Comparison of ENCODE assay signal across 10 mouse cellular contexts in the genomic region with DNA sequence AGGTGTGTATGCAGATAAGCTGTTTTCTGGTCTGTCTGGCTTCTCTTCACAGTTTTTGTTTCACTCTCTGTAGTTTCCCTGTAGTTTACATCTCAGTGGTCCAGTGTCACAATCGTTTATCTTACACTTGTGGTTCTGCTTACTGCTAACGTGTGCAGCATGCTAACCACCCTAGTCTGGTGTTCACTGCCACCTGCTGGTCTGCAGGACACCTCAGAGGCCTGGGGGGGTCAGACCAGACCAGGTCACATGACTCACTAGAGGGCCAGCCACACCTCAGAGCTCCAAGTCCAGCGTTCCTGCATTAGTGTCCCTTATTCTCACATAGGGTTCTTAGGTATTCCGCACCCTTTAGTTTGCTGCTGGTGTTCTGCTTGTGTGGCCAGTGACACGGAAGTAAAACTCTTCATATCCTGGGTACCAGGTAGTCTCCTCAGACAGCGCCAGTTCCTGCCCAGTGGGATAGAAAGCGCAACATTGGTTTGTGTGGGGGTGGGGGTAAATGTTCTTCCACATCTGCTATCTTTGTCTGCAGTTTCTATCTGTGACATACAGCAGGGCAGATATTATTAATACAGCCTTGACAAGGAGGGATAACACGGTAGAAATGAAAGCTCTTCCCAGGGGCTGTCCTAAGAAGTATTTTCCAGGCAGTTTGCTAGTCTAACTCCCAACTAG. TPM values are rescaled to one million over a fixed set of nuclear protein-coding genes. Genes with fewer than 3 reads are reported as not detected.
A peak's percentile ranks its signal among the peaks of the same experiment; 100 is the strongest.
DNase-seq lines count a peak whose midpoint lies in the region; ATAC-seq and TF ChIP-seq lines count a peak whose summit lies in the region.
"Had no signal": no experiment of that assay in that cellular context is flagged by ENCODE, and none has a peak within 500 bp of the region (broad histone marks: within the 10 kb centered on the region; RNA-seq: fewer than 3 reads in every experiment).

No protein-coding gene starts in this region.

- TF ChIP-seq POLR2A in embryonic fibroblast, embryonic 13.5 days (IDR thresholded peaks at IDR 0.05; ENCODE audit: low read depth, low read length) = no peak

- H3K9ac ChIP-seq in liver, embryonic 14.5 days (replicated peaks) = no peak overlapping the region; the same call in 1 of the 2 replicates
- H3K9ac ChIP-seq: embryonic facial prominence, embryonic 12.5 days; lung, embryonic 15.5 days had no signal

- H3K4me2 ChIP-seq in liver, embryonic 14.5 days (ENCODE audit: low read depth) = 0 out of 2 replicates have a peak overlapping the region, but pooled peaks have one; percentile 3
- H3K4me2 ChIP-seq: embryonic facial prominence, embryonic 12.5 days; lung, embryonic 15.5 days had no signal

- no peak for TF ChIP-seq EP300 in liver, embryonic 14.5 days (IDR thresholded peaks at IDR 0.05; ENCODE audit: low read depth)

- WGBS in liver, embryonic 14.5 days (ENCODE audit: insufficient replicate concordance) = 44% methylated on average over 8 of the region's 8 CpGs

- intact Hi-C loops in heart, postnatal 36 days (cut with DNase I) = loop anchor here (5.0 kb wide), 1 partner anchor 230 kb away; no protein-coding TSS in a partner anchor

- peak; percentile 57; the same call in 1 of the 2 replicates for ATAC-seq in liver, embryonic 14.5 days (ENCODE audit: insufficient read depth)

- no peak overlapping the region for H3K4me3 ChIP-seq in layer of hippocampus, adult 2 months
- no peak overlapping the region for H3K4me3 ChIP-seq in embryonic fibroblast, embryonic 13.5 days (ENCODE audit: insufficient read depth, low read length)
- no peak overlapping the region for H3K4me3 ChIP-seq in liver, embryonic 14.5 days (ENCODE audit: insufficient read depth in 1 of 2, low read depth in 2 of 2, low read length in 2 of 2)
- H3K4me3 ChIP-seq: embryonic facial prominence, embryonic 12.5 days; lung, embryonic 15.5 days had no signal

- H3K4me1 ChIP-seq in embryonic fibroblast, embryonic 13.5 days (ENCODE audit: control insufficient read depth, insufficient read depth, low read length) = no peaks in the 10 kb centered on the region
- H3K4me1 ChIP-seq in liver, embryonic 14.5 days (replicated peaks; ENCODE audit: control insufficient read depth in 2 of 2, insufficient read depth in 2 of 2, low read length in 1 of 2) = peaks cover 0 to 9% of the 10 kb centered on the region in 2 experiments; a peak in 3 of 4 replicates

- TF ChIP-seq CTCF in layer of hippocampus, adult 2 months (conservative IDR thresholded peaks at IDR 0.05) = peak; percentile 59
- TF ChIP-seq CTCF in embryonic fibroblast, embryonic 13.5 days (IDR thresholded peaks at IDR 0.05; ENCODE audit: borderline replicate concordance, insufficient read depth, low read length) = peak; percentile 56; the same call in 1 of the 2 replicates
- peak; percentile 66 for TF ChIP-seq CTCF in liver, embryonic 14.5 days (IDR thresholded peaks at IDR 0.05; ENCODE audit: low read depth)

- DNase-seq in layer of hippocampus, adult 2 months (ENCODE audit: low spot score in 2 of 2) = no peak
- DNase-seq in layer of hippocampus, adult 8-10 months (ENCODE audit: low spot score in 2 of 2) = no peak
- DNase-seq in liver, embryonic 14.5 days (ENCODE audit: low read depth in 3 of 3, low spot score in 3 of 3) = peak in 2 of 3 experiments; percentile 12 to 14
- peak; percentile 18 for DNase-seq in splenic B cell, adult 2 months (ENCODE audit: low read depth, low spot score)
- DNase-seq in heart, postnatal 36 days = no peak
- no peak for DNase-seq in adipocyte (ENCODE audit: low spot score)
- DNase-seq in embryo, embryonic 11 days = no peak

- H3K27ac ChIP-seq in layer of hippocampus, adult 2 months = no peak overlapping the region
- H3K27ac ChIP-seq in embryonic fibroblast, embryonic 13.5 days (ENCODE audit: insufficient read depth, low read length) = no peak overlapping the region
- H3K27ac ChIP-seq in liver, embryonic 14.5 days = no peak overlapping the region
- H3K27ac ChIP-seq: embryonic facial prominence, embryonic 12.5 days; lung, embryonic 15.5 days had no signal

- no peaks in the 10 kb centered on the region for H3K36me3 ChIP-seq in liver, embryonic 14.5 days (replicated peaks; ENCODE audit: control insufficient read depth, insufficient read depth, low read depth)
- peaks cover 3% of the 10 kb centered on the region for H3K36me3 ChIP-seq in splenic B cell, adult 2 months (ENCODE audit: control insufficient read depth, insufficient read depth, low read length, poor library complexity, severe bottlenecking)

- H3K27me3 ChIP-seq in liver, embryonic 14.5 days (ENCODE audit: control insufficient read depth, insufficient read depth, low read length) = no peaks in the 10 kb centered on the region
- H3K27me3 ChIP-seq in splenic B cell, adult 2 months (ENCODE audit: control insufficient read depth, insufficient read depth, low read length, poor library complexity, severe bottlenecking) = no peaks in the 10 kb centered on the region
- H3K27me3 ChIP-seq: embryonic facial prominence, embryonic 12.5 days; lung, embryonic 15.5 days had no signal

- H3K9me3 ChIP-seq in liver, embryonic 14.5 days (ENCODE audit: control insufficient read depth, low read length) = no peaks in the 10 kb centered on the region
- H3K9me3 ChIP-seq: embryonic facial prominence, embryonic 12.5 days; lung, embryonic 15.5 days had no signal

RNA-seq across cellular contexts. Expression of a gene that starts 51.8 kb away (rescaled TPM):
- total RNA-seq in layer of hippocampus, adult 2 months (2021) = under 1 TPM in 1 of 2 experiments, not detected in 1; 0.42 TPM
- total RNA-seq in layer of hippocampus, adult 8-10 months (2022) = under 1 TPM in 2 of 4 experiments, not detected in 2; 0.30 to 0.34 TPM
- not detected in 2 replicates for polyA plus RNA-seq in embryonic fibroblast, embryonic 13.5 days (2011; ENCODE audit: insufficient read length, low read depth, missing spikeins)
- not detected in 2 replicates for polyA plus RNA-seq in liver, embryonic 14.5 days (2012; rRNA removed)
- not detected in 2 replicates for polyA plus RNA-seq in liver, embryonic 14.5 days (2014; fragmentation: Nextera tagmentation; extraction: Ambion mirVana)
- not detected for total RNA-seq in heart, postnatal 36 days (2021)
- polyA plus RNA-seq: lung, embryonic 15.5 days had no signal

Comparison
In these comparisons a context has a peak if more than half of its experiments do, and no peak if none do; other contexts are left out.
1. DNase-seq: peak in liver, embryonic 14.5 days (2 of 3) and splenic B cell, adult 2 months (single experiment); none in layer of hippocampus, adult 2 months (0 of 2), layer of hippocampus, adult 8-10 months (0 of 2), heart, postnatal 36 days (0 of 2), adipocyte (single experiment) and embryo, embryonic 11 days (single experiment).
2. Peak in every context shown above with its lines, with median percentiles within 50 percentile points of each other: CTCF ChIP-seq.